Mouse (Mus musculus): ENCODE measurements at regions not wholly inside any gene's neighbourhood (a gene's known extent, or its start where the extent isn't known, plus 50 kb on each side); places are given as distances from the start of the nearest gene placed in this dataset.

DNA sequence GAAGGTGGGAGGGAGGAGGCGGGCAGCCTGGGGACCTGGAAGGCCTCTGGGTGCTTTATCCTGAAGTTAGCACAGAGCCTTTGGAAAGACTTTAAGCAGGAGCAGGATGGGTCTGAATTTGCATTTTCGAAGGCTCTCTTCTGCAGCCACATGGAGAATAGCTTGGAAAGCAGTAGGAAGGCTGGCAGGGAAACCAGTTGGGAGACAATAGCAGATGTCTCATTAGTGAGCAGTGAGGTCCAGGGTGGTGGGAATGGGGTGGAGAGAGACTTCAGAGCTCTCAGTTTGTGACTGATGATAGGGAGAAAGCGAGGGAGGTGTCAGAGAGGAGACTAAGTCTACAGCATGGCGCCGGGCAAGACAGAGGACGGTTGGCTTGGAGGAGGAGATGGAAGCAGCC, 199.1 kb downstream of the Cbln1 start:
- DNase-seq (ENCODE audit: low spot score): no peak

DNA sequence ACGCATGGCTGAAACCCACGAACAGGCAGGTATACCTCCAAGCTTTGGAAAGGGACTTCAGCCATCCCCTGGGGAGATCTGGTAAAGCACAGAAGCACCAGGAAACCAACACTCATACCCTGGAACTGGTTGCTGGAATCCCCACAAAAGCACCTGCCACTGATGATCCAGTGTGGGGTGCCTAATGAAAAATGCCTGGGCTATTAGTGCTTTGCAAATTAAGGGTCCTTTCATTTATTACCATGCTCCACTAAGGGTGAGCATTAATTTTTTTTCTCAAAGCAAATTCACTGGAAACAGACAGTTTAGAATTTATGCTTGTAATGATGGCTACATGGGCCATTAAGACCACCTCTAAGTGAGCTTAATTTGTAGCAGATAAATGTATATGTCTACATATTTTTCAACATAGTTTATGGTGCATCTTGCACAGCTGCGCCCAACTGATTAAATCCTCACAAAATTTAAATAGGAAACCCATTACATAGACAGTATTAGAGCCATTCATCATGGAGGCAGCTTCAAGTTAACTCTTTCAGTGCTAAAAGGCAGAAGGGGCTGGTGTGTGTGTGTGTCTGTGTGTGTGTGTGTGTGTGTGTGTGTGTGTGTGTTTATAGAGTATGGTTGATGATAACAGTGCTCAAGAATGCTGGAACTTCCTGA, 201.8 kb downstream of the Cbln1 start:
- DNase-seq (ENCODE audit: low spot score): no peak

DNA sequence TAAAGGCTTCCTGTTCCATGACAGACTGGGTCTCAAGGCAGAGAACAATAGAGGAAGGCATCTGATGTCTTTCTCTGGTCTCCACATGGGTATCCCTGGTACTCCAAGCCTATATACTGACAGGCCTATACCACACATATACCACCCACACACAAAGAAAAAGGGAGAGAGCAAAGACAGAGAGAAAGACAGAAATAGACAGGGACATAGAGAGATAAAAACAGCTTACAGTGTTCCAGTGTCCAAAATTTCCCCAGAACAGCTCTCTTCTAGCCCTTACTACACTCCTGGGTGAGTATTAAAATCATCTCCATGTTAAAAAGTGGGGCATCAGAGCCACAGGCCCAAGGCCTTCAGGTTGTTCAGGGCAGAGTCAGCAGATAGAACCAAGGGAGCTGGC, 204.2 kb downstream of the Cbln1 start:
- no peak for DNase-seq (ENCODE audit: low spot score)

DNA sequence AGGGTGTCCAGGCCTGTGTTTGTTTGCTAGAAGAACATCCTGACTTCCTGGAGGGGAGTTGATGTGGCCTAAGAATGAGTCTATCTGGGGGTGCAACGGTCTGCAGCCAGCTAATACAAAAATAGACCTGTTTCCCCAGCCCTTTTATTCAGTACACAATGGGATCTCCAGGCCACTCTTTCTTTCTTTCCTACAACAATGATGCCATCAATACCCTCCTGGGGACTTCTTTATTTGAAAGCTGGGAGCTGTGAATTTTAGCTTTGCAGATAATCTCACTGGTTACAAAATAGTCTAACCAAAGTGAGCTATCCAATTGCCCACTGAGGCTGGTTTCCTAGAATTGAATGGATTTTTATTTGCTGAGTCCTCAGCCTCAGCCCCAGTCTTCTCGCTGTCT, 207.4 kb downstream of the Cbln1 start:
- DNase-seq (ENCODE audit: low spot score): no peak

DNA sequence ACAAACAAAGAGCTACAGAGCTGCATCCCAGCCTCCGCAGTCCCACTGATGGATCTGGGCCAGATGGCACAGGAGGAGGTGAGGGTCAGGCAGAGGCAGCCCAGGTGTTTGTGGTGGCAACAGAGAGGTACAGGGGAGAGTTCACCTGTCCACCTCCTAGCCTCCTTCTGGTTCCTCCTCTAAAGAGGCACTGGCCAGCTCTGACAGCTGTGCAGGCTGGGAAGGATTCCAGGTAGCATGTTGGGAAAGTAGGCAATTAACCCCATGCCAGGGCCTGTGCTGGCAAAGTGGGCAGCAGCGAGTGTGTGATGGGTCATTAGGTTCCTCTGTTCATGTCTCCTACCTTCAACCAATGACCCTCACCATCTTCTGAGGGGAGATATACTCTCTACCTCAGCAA, 212.1 kb downstream of the Cbln1 start:
- DNase-seq (ENCODE audit: low spot score): no peak

DNA sequence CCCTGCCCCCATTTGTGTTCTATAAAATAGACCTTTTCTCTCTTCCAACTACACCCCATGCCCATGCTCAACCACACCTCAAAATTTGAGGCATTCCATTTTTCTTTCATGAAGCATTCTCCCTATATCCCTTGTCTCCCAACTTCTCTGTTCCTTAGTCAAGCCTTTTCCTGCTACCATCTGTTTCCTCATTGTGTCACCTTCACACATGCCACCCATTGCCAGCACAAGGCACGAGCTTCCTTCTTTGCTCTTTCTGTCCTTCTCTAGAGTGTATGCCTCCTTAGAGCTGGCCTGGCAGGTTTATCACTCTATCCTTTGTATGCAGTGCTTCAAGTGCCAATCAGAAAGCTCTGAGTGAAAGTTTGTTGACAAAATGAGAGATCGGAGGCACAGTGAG, 229.7 kb downstream of the Cbln1 start:
- no peak for DNase-seq (ENCODE audit: low spot score)

DNA sequence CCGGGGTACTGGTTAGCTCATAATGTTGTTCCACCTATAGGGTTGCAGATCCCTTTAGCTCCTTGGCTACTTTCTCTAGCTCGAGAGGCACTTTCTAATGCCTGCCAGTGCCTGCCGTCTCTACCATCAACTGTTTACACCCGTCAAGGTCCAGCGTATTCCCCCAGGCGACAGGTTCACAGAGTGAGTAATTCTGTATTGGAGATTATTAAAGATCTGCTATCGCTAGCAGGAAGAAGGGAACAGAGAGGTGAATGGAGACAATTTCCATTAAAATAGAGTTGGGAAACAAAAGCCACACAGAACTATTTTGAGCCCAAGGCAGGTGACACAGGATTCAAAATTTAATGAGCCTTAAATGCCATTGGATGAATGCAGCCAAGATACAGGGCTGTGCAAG, 235.2 kb downstream of the Cbln1 start:
- DNase-seq (ENCODE audit: low spot score): no peak

DNA sequence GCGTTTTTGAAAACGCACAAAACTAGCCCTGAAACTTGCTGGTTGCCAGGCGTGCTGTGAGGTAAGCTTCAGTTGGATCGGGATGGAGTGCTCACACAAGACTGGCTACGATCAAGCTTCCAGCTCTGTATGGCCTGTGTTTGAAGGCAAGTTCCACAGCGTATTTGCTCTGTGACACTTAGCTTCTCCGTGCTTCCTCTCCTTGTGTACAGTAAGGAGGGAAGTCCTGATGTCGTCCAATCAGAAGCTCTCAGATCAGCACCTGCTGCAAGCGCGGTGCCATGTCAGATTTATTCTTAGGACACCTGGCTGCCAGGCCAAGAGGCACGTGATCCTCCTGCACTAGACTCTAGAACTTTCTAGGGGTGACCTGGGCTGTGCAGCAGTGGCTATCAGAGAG, 236.0 kb downstream of the Cbln1 start:
- DNase-seq (ENCODE audit: low spot score): no peak

DNA sequence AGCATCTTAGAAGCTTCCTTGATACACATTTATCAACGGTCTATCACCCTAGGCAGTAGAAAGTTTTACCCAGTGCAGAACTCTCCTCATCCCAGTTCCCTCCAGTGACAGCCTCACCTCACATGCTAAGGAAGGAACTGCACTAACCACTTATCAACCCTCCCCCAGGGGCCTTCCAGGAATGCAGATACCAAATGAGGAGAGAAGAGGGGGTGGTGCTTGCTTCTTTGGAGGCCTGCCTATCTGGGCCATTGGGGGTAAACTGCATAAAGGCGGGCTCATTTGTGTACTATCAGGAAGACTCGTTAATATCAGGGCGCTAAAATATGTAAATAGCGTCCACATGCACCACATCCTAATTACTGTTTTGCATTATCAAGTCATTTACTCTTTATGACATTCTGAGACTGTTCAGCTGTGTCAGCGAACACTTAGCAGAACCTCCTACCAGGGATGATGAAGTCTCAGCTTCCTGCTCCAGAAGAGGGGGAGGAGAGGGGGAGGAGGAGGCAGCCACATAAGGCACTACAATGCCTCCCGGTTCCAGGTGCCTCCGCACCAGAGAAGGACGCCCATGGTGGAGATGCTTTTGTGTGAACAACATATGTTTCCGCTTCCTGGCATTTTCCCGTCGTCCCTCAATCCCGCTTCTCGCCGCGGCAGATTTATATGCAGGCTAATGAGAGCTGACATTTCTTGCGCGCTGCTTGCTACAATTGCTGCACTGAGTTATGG, 236.9 kb downstream of the Cbln1 start:
- peak; percentile 49 for DNase-seq (ENCODE audit: low spot score)

DNA sequence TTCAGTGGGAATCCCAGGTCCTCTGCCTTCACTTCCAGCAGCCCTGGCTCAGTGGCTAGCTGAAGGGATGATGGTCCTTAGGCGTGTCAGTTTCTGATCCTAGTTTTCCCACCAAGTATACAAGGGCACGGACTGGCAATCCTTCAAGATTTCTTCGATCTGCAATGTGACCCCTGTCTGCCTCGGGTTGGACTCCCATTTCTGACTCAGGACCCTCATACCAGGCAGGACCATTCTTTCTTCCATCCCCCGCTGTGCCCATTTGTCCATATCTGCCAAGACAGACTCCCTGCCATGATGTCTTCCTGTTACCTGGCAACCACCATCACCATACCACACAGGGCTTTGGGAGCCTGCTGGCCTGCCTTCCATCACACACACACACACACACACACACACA, 238.1 kb downstream of the Cbln1 start:
- no peak for DNase-seq (ENCODE audit: low spot score)

DNA sequence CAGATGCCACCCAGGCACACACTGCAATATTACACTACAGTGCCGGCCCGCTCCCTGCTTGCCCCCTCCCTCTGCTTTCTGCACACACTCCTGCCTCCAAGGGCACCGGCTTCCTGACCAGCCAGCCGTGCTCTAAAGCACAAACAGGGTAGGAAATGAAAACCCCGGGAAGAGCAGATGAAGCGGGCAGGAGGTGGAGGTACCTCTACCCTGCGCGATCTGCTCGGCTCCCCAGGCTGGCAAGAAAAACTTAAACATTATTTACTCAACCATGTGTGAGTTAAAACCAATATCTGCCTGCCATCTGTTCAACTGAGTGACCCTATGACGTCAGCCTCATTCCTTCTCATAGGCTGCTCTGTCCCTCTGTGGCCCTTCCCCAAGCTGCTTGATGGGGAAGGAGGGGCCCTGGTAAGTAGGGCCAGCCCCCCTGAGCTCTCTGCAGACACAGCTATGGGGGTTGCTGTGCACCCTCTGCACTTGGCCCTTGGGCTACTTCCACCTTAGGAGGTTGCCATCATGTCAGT, 238.5 kb downstream of the Cbln1 start:
- no peak for DNase-seq (ENCODE audit: low spot score)

DNA sequence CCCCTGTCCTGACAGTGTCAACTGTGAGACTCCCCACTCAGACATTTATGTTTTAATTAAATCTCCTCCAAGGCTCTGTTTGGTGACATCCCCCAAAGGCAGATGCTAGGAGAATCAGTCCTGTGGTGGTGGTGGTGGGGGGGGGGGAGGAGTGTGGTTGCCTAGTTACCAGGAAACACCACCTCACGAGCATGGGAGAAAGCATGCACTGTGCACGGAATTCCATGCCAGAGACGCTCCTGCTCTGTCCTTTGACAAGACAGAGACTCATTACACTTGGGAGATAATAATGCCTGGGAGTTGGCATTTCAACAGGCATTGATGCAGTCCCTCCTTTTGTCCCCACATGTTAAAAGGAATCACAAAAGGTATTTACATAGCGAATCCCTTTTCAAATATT, 240.6 kb downstream of the Cbln1 start:
- DNase-seq (ENCODE audit: low spot score): no peak

DNA sequence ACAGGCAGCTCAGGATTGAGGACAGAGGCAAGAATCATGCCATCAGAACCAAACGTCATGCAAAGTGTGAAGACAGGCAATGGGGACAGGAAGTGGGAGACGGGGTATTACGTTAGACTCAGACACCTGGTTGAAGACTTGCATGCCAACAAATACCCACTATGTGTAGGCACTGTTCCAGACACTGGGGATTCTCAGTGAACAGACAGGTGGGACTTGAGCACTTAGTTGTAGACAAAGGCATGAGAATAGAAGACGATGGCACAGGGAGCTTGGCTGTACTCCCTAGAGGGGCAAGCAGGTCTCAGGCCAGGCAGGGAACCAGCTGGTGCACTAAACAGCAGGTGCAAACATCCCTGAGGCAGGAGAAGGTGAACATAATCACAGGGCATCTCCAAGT, 242.3 kb downstream of the Cbln1 start:
- DNase-seq (ENCODE audit: low spot score): no peak

DNA sequence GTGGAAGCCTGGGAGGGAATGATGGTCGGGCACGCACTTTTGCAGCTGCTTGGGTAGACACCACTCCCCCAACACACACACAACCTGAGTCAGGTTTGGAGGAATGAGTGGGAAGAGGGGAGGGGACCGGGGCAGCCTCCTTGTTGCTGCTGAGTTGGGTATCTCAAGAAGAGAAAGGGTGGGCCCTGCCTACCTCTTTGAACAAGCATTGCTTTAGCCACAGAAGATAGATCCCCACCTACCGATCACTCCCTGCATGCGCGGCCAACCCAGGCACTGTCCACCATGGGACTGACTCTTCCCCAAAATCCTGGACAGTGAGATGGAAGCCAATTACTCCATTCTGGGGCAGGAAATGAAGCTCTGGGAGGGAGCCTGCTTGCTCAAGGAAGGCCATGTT, 243.2 kb downstream of the Cbln1 start:
- no peak for DNase-seq (ENCODE audit: low spot score)

DNA sequence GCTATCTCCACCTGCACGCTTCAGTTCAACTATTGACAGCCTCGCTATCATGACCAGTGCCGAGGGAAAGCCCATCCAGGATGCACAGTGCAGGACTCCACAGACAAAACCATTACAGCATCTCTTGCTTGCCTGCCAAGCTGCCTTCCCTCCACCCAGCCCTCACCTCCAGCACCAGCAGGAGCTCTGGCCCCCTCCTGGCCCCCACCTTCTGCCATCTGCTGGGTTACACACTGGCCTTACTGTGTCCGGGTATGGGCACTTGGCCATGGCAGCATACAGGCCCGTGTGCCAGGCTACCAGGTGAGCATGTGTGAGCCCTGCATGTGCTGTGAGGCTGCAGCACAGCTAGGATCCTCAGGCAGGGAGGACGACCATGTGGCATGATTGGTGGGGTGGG, 243.6 kb downstream of the Cbln1 start:
- DNase-seq (ENCODE audit: low spot score): no peak

DNA sequence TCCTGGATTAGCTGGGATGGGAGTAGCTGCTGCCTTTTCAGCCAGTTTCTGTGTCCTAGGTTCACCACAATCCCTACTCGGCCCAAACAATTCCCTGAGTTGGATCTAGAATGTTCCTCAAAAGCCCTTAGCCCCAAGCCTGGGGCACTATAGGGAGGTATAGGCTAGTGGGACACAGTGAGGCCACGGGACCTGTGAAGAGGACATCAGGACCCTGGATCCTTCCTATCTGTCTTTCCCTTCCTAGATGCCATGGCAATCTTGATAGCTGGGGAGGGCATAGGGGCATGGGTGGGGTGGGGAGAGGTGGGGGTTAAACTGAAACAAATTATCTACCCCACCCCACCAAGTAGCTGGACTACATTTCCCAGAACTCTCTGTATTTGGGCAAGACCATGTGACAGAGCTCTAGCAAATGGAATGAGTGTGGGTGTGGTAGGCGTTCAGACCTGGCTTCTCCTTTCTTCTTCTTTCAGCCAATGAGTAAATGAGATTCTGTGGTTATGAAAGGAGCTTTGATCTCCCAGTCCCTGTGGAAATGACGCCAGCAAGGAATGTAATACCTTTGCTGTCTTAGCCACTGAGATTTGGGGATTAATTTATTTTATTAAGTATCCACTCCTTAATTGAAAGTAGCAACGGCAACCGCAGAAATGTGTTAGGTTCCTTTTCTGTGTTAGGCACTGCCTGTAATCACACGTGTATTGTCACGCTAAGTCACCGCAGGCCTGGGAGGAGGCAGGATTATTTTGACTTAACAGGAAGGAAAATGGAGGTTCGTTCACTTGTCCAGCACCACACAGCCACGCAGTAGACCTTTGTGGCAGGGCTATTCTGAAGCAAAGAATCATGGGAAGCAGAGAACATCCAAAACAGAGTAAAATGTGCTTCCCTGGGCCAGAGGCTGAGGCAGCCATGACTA, 246.6 kb downstream of the Cbln1 start:
- no peak for DNase-seq (ENCODE audit: low spot score)

DNA sequence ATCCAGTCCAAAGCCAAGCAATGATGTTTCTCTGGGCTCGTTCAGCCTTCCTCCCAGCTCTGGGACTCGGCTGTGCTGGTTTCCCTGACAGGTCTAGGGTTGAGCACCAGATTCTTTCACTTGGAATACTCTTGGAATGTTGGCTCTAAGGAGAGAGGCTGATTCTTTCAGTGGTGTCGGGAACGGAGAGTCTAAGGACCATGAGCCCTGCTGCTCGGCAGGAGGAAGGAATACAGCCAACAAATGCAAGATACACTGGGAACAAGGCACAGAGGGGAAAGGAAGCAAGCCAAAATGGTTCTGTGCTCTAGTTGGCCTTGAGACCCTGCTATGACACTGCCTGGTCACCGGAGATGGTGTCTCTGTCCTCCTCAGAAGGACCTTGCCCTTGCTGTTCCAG, 251.8 kb downstream of the Cbln1 start:
- no peak for DNase-seq (ENCODE audit: low spot score)

DNA sequence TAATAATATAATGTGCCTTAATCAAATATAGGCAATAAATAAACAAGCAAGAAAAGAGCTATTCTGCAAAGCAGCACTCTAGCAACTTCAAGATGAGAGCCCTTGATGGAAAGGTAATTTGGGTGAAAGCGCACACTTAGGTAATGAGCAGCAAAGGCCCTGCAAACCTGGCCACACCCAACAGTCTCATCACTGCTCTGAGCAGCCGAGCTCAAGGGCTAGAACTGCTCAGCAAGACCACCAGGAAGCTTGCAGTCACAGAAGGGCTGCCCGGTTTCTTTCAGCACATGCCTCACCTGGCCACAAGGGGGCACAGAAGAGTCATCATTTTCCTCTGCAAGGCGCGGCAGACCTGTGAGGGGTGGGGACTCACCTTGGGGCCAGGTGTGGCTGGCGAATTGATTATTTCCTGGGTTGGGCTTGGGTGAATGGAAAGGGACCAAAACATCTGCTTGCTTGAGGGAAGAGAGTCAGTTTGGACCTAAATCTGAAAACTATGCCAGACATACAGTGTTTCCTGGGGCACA, 253.4 kb downstream of the Cbln1 start:
- DNase-seq (ENCODE audit: low spot score): no peak

DNA sequence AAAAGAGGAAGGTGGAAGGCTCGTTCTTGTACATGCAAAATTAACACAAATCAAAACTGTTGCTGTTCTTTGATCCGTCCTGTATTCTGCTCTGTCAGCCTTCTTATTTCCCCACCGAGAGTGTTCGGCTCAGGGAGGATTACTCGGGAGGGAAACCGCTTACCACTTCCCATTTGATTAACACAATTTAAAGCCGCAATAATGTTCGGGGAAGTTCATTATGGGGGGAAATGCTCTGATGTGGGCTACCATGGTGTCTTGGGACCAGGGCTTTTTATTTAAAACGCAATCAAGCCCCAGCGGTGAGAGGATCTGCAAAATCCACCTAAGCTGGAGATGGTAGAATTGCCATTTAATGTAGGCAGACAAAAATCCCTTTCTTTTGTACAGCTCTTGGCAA, 257.4 kb downstream of the Cbln1 start:
- no peak for DNase-seq (ENCODE audit: low spot score)

DNA sequence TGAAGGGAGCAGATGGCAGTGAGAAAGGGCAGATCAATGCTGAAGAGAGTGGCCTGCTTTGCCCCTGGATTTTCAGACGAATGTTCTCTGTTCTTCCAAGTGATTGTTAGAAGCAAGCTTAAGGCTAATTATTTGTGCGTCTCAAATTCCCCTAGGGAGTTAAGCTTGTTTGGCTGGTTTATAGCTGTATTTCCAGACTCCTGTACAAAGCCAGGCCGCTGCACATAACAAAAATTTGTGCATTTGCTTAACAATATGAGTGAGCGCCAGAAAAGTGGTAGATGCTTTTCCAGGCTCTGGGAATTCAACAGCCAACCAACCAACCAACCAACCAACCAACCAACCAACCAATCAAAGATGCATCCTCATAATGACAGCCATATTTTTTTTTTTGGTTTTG, 261.9 kb downstream of the Cbln1 start:
- DNase-seq (ENCODE audit: low spot score): no peak

DNA sequence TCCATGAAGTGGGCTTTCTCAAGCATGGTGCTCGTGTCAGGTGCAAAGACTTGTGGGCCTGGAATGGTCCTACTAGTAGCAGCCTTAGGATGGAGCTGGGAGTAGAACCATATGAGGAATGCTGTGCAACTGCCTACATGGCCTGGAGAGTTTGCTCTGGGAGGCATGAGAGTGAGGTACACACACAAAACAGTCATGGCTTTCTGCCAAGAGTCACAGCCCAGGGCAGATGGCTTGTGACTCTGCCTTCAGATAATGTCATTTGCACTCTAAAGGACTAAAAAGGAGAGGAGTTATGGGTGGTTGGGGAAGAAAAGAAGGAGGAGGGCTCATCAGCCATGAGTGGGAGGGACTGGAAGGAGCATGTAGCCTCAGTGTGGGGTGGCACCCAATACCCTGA, 263.1 kb downstream of the Cbln1 start:
- no peak for DNase-seq (ENCODE audit: low spot score)

DNA sequence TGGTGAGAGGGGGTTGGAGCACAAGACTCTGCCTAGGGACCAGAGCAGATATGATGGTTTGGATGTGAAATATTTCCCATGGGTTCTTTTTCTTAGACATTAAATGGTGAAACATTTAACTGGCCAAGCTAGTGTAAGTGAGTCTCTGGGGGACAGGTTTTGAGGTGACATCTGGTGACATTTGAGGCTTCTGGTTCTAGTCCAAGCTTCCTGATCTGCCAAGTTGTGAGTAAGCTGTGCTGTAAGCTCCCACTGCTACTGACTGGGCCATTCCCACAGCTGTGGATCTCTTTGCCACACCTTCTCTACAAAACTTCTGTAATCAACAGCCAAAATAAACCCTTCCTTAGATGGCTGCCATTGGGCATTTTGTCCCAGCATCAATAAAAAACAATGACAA, 264.4 kb downstream of the Cbln1 start:
- DNase-seq (ENCODE audit: low spot score): no peak
